Mouse (Mus musculus) limb, embryonic 15.5 days (tissue): ENCODE data around the gene Morn3. TPM values are rescaled to one million over a fixed set of nuclear protein-coding genes. Genes with fewer than 3 reads are reported as not detected.

Experiments
- ATAC-seq: fragments of 200-750 bp; cut with Nextera tagmentation; 2 replicates; pipeline ENCODE4 v1.8.0; 2017; ENCODE audit warnings: low read depth, moderate TSS enrichment; ENCODE audit not compliant: insufficient number of reproducible peaks, low FRiP score, low TSS enrichment
- H3K27ac ChIP-seq: fragments of 300-500 bp; sonication (generic); 2 replicates; pipeline ENCODE4 v1.5.1; 2015; ENCODE audit warnings: moderate library complexity, mild to moderate bottlenecking, inconsistent platforms
- H3K27me3 ChIP-seq: fragments of 300-500 bp; sonication (generic); 2 replicates; pipeline ENCODE4 v1.6.1; 2015; ENCODE audit warnings: inconsistent platforms
- H3K36me3 ChIP-seq: fragments of 300-500 bp; sonication (generic); 2 replicates; pipeline ENCODE4 v1.6.1; 2015; ENCODE audit warnings: inconsistent platforms
- H3K4me1 ChIP-seq: fragments of 300-500 bp; sonication (generic); 2 replicates; pipeline ENCODE4 v1.6.1; 2015; ENCODE audit warnings: inconsistent platforms
- H3K4me2 ChIP-seq: fragments of 300-500 bp; sonication (generic); 2 replicates; pipeline ENCODE4 v1.6.1; 2015; ENCODE audit warnings: mild to moderate bottlenecking, inconsistent platforms
- H3K4me3 ChIP-seq: fragments of 300-500 bp; sonication (generic); 2 replicates; pipeline ENCODE4 v1.5.1; 2015; ENCODE audit warnings: mild to moderate bottlenecking, inconsistent platforms
- H3K9ac ChIP-seq: fragments of 300-500 bp; sonication (generic); 2 replicates; pipeline ENCODE4 v1.6.1; 2015; ENCODE audit warnings: inconsistent platforms
- H3K9me3 ChIP-seq: fragments of 300-500 bp; sonication (generic); 2 replicates; pipeline ENCODE4 v1.6.1; 2016; ENCODE audit warnings: inconsistent platforms
- WGBS: fragments of 180-500 bp; shearing (Covaris S2); methylation state at CpG from one replicate; pipeline ENCODE4 v1.1.7; 2015; 5-methylcytosine and 5-hydroxymethylcytosine counted together
- polyA plus RNA-seq: library from polyadenylated mRNA; unstranded; fragments of >200 nt; fragmentation: Nextera tagmentation; extraction: Ambion mirVana; gene quantifications from 2 replicates; pipeline ENCODE4 v1.2.1, GENCODE M21; 2015

Morn3 gene
- polyA plus RNA-seq, 1 experiment from 2014 or later = 1.0 TPM

DNA sequence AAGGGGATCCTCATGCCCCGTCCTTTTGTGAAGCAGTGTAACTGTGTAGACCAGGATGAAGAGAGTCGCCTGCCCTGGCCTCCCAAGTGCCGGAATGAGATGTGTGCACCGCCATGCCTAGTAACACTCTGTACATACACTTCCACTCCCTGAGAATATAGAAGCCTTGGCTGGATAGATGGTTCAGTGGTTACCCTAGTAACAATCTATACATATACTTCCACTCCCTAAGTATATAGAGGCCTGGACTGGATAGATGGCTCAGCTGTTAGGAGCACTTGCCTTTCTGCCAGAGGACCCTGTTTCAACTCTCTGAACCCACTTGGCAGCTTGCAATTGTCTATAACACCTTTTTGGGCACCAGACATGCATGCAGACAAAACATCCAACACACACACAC lies 11.7 kb downstream of the Morn3 start:
- H3K9ac ChIP-seq = no peak overlapping the region
- no peak overlapping the region for H3K4me3 ChIP-seq
- H3K4me2 ChIP-seq = no peak overlapping the region
- H3K36me3 ChIP-seq = peaks cover 12% of the 10 kb centered on the region; the same call in 1 of the 2 replicates
- 84% methylated on average over 4 of the region's 4 CpGs for WGBS
- H3K9me3 ChIP-seq = no peaks in the 10 kb centered on the region
- no peaks in the 10 kb centered on the region for H3K27me3 ChIP-seq
- peak overlapping the region; percentile 43; the same call in 1 of the 2 replicates for H3K27ac ChIP-seq
- no peak for ATAC-seq
- peaks cover 22% of the 10 kb centered on the region for H3K4me1 ChIP-seq

GRCm38 (mm10) chr5:123033646-123034160 lies 13.1 kb downstream of the Morn3 start:
- no peaks in the 10 kb centered on the region for H3K9me3 ChIP-seq
- H3K27ac ChIP-seq = no peak overlapping the region
- no peaks in the 10 kb centered on the region for H3K27me3 ChIP-seq
- H3K4me2 ChIP-seq = no peak overlapping the region
- WGBS = 69% methylated on average over 7 of the region's 7 CpGs
- peaks cover 21% of the 10 kb centered on the region for H3K4me1 ChIP-seq
- H3K4me3 ChIP-seq = no peak overlapping the region
- peaks cover 24% of the 10 kb centered on the region for H3K36me3 ChIP-seq
- no peak overlapping the region for H3K9ac ChIP-seq
- ATAC-seq = no peak

DNA sequence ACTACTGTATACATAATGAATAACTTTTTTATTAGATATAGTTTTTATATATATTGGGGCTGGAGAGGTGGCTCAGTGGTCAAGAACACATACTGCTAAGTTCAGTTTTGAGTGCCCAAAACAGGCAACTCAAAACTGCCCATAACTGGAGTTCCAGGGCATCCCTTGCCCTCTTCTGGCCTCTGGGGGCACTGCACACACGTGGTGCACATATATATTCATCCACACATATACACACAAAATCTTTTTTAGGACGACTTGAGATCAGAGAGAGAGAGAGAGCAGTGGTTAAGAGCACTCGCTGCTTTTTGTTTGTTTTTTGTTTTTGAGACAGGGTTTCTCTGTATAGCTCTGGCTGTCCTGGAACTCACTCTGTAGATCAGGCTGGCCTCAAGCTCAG lies 15.5 kb downstream of the Morn3 start:
- Histone ChIP-seq H3K4me2 (no peak overlapping the region), H3K9ac (no peak overlapping the region), H3K4me3 (no peak overlapping the region), H3K36me3 (peaks cover 24% of the 10 kb centered on the region), H3K27me3 (no peaks in the 10 kb centered on the region), H3K27ac (no peak overlapping the region), H3K9me3 (no peaks in the 10 kb centered on the region), H3K4me1 (peaks cover 28% of the 10 kb centered on the region)
- WGBS = 94% methylated on average over 3 of the region's 3 CpGs
- ATAC-seq = no peak

DNA sequence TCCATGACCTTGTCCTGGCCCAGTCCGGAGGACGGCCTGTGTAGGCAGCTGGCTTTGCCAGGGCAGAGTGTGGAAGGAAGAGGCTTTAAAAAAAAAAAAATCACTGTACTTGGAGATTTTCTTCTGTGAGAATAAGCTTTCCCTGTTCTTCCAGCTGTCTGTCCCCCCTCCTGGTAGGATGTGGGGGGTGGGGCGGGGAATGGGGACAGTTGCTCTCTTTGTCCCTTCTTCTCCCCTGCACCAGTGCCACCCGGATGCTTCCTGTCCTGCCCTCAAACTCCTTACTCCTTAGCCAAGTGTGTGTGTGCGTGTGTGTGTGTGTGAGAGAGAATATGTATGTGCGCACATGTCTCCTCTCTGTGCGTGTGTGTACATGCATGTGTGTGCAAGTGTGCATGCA lies 17.1 kb downstream of the Morn3 start:
- no peak overlapping the region for H3K4me2 ChIP-seq
- WGBS = 76% methylated on average over 7 of the region's 7 CpGs
- peaks cover 33% of the 10 kb centered on the region for H3K4me1 ChIP-seq
- H3K36me3 ChIP-seq = peaks cover 24% of the 10 kb centered on the region
- H3K27me3 ChIP-seq = no peaks in the 10 kb centered on the region
- ATAC-seq = no peak
- H3K27ac ChIP-seq = peak overlapping the region; percentile 71
- H3K9ac ChIP-seq = no peak overlapping the region
- no peaks in the 10 kb centered on the region for H3K9me3 ChIP-seq
- H3K4me3 ChIP-seq = no peak overlapping the region

GRCm38 (mm10) chr5:123027436-123027835 lies 19.4 kb downstream of the Morn3 start:
- H3K36me3 ChIP-seq = peaks cover 24% of the 10 kb centered on the region
- no peak overlapping the region for H3K27ac ChIP-seq
- H3K4me3 ChIP-seq = no peak overlapping the region
- H3K9me3 ChIP-seq = no peaks in the 10 kb centered on the region
- peaks cover 35% of the 10 kb centered on the region for H3K4me1 ChIP-seq
- H3K27me3 ChIP-seq = no peaks in the 10 kb centered on the region
- WGBS = 49% methylated on average over 6 of the region's 6 CpGs
- no peak overlapping the region for H3K4me2 ChIP-seq
- ATAC-seq = no peak
- no peak overlapping the region for H3K9ac ChIP-seq

DNA sequence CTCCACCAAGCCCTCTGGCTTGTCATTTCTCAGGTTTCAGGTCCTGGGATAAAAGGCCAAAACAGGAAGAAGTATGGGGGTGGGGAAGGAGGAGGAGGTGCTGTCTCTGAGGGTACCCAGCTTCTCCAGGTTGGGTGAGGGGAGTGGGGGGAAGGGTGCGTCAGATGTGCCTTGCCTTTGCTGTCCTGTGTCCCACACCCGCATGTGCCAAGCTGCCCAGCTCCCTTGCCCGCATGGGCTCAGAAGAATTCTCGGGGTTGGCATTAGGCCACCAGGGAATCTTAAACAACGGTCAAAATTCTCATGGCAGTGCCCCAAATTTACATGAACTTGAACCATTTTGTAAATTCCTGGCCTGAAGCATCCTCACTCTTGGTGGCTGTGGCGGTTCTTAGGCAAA lies 20.4 kb downstream of the Morn3 start:
- Histone ChIP-seq H3K4me1 (peaks cover 35% of the 10 kb centered on the region), H3K9ac (no peak overlapping the region), H3K27ac (peak overlapping the region; percentile 33; the same call in 1 of the 2 replicates), H3K9me3 (no peaks in the 10 kb centered on the region), H3K4me2 (no peak overlapping the region), H3K27me3 (no peaks in the 10 kb centered on the region), H3K36me3 (peaks cover 17% of the 10 kb centered on the region), H3K4me3 (no peak overlapping the region)
- no peak for ATAC-seq
- 48% methylated on average over 6 of the region's 6 CpGs for WGBS

GRCm38 (mm10) chr5:123024965-123025573 lies 21.7 kb downstream of the Morn3 start:
- Histone ChIP-seq H3K4me2 (no peak overlapping the region), H3K9me3 (no peaks in the 10 kb centered on the region), H3K4me1 (peaks cover 35% of the 10 kb centered on the region), H3K9ac (no peak overlapping the region), H3K4me3 (no peak overlapping the region), H3K36me3 (peaks cover 13% of the 10 kb centered on the region), H3K27ac (peak overlapping the region; percentile 47; the same call in 1 of the 2 replicates), H3K27me3 (no peaks in the 10 kb centered on the region)
- no peak for ATAC-seq
- WGBS = 58% methylated on average over 9 of the region's 9 CpGs

- Histone ChIP-seq H3K4me3 (no peak overlapping the region), H3K9me3 (no peaks in the 10 kb centered on the region), H3K9ac (no peak overlapping the region), H3K4me1 (peaks cover 36% of the 10 kb centered on the region), H3K4me2 (no peak overlapping the region), H3K27ac (no peak overlapping the region), H3K36me3 (peaks cover 5% of the 10 kb centered on the region), H3K27me3 (no peaks in the 10 kb centered on the region)
- ATAC-seq = no peak
- 92% methylated on average over 6 of the region's 6 CpGs for WGBS
These were observed 22.5 kb downstream of the Morn3 start for GRCm38 (mm10) chr5:123024312-123024711.

GRCm38 (mm10) chr5:123023049-123023448 lies 23.8 kb downstream of the Morn3 start:
- Histone ChIP-seq H3K9me3 (no peaks in the 10 kb centered on the region), H3K27ac (no peak overlapping the region), H3K4me3 (no peak overlapping the region), H3K27me3 (no peaks in the 10 kb centered on the region), H3K4me1 (peaks cover 43% of the 10 kb centered on the region), H3K4me2 (no peak overlapping the region), H3K9ac (no peak overlapping the region), H3K36me3 (no peaks in the 10 kb centered on the region)
- no peak for ATAC-seq
- WGBS = 42% methylated on average over 6 of the region's 6 CpGs

- no peak for ATAC-seq
- 92% methylated on average over 7 of the region's 7 CpGs for WGBS
These were observed 25.4 kb downstream of the Morn3 start for GRCm38 (mm10) chr5:123021438-123021837.

DNA sequence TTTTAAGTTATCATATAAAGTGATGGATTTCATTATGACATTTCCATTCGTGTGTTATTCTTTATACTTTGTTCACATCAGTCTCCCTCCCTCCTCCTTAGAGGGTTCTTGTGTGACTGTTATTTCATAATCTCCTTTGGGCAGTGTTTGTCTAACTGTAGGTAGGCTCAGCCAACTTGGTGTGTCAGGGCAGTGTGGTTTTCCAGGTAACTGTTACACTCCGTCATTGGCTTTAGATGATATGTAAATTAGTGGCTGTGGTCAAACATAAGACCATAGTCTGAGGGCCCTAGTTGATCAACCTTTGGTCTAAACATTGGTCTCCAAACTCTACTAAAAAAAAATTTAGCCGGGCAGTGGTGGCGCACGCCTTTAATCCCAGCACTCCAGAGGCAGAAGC lies 26.4 kb downstream of the Morn3 start:
- H3K27me3 ChIP-seq = no peaks in the 10 kb centered on the region
- no peak overlapping the region for H3K4me3 ChIP-seq
- H3K9me3 ChIP-seq = no peaks in the 10 kb centered on the region
- WGBS = 90% methylated on average over 5 of the region's 5 CpGs
- H3K36me3 ChIP-seq = no peaks in the 10 kb centered on the region
- no peak overlapping the region for H3K9ac ChIP-seq
- peaks cover 40% of the 10 kb centered on the region for H3K4me1 ChIP-seq
- no peak overlapping the region for H3K4me2 ChIP-seq
- no peak for ATAC-seq
- H3K27ac ChIP-seq = no peak overlapping the region

More at GRCm38 (mm10) chr5:123021438-123021837, 25.4 kb downstream of the Morn3 start:
- Histone ChIP-seq H3K27ac (no peak overlapping the region), H3K36me3 (no peaks in the 10 kb centered on the region), H3K4me1 (peaks cover 38% of the 10 kb centered on the region), H3K9me3 (no peaks in the 10 kb centered on the region), H3K27me3 (no peaks in the 10 kb centered on the region), H3K4me2 (no peak overlapping the region), H3K4me3 (no peak overlapping the region), H3K9ac (no peak overlapping the region)

- Histone ChIP-seq H3K36me3 (no peaks in the 10 kb centered on the region), H3K4me3 (no peak overlapping the region), H3K9me3 (no peaks in the 10 kb centered on the region), H3K27me3 (no peaks in the 10 kb centered on the region), H3K27ac (peak overlapping the region; percentile 22; the same call in 1 of the 2 replicates), H3K4me1 (peaks cover 38% of the 10 kb centered on the region), H3K4me2 (no peak overlapping the region), H3K9ac (no peak overlapping the region)
- WGBS = 33% methylated on average over 10 of the region's 10 CpGs
- ATAC-seq = no peak
These were observed 27.3 kb downstream of the Morn3 start for GRCm38 (mm10) chr5:123019336-123020016.
